Mouse (Mus musculus): ENCODE data around the gene Vps11.

DNA sequence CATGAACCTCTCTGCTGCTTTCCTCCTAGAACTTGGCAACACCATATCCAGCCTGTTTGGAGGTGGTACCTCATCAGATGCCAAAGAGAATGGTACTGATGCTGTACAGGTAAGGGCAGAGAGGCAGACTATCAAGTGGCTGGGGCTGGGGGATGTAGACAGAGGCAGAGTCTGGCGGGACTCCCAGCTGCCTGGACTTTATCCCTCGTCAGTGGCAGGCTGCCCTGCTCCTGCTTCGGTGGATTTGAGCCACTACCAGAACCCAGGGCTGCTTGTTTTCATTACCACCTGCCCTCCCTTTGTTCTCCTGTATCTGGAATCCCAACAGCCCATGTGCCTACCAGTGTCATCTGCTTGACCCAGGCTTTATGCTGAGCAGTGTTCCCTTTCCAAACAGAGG, 25.8 kb upstream of the Vps11 start:
- TF ChIP-seq POLR2A (IDR thresholded peaks at IDR 0.05; ENCODE audit: extremely low read depth, insufficient read depth, low read length) (no peak), CTCF (IDR thresholded peaks at IDR 0.05; ENCODE audit: extremely low read depth, insufficient read depth, low read length) (no peak)
